Mouse (Mus musculus) thymus, adult 2 months (tissue): ENCODE data around the gene Rpl22. TPM values are rescaled to one million over a fixed set of nuclear protein-coding genes. Genes with fewer than 3 reads are reported as not detected.

Experiments
- DNase-seq: peaks from one replicate; pipeline ENCODE4 v3.0.0; 2021
- H3K27ac ChIP-seq: fragments of 200-500 bp; 2 replicates; pipeline ENCODE4 v1.5.1; 2012; ENCODE audit warnings: low read length, control low read depth; ENCODE audit not compliant: control insufficient read depth, insufficient read depth
- H3K27me3 ChIP-seq: fragments of 200-500 bp; 2 replicates; pipeline ENCODE4 v1.6.1; 2012; ENCODE audit warnings: mild to moderate bottlenecking, low read length, moderate library complexity, mixed read lengths; ENCODE audit not compliant: control insufficient read depth, insufficient read depth
- H3K36me3 ChIP-seq: fragments of 200-500 bp; 2 replicates; pipeline ENCODE4 v1.6.1; 2012; ENCODE audit warnings: mild to moderate bottlenecking, low read length, moderate library complexity; ENCODE audit not compliant: control insufficient read depth, insufficient read depth
- H3K4me1 ChIP-seq: fragments of 200-500 bp; replicated peaks from 2 replicates; pipeline ENCODE4 v1.6.1; 2012; ENCODE audit warnings: low read length; ENCODE audit not compliant: control insufficient read depth, insufficient read depth
- H3K4me3 ChIP-seq: fragments of 200-500 bp; 2 replicates; pipeline ENCODE4 v1.5.1; 2012; ENCODE audit warnings: mild to moderate bottlenecking, low read length, control low read depth, moderate library complexity; ENCODE audit not compliant: control insufficient read depth, insufficient read depth
- CTCF ChIP-seq: fragments of 200-500 bp; IDR thresholded peaks from 2 replicates; pipeline ENCODE4 v1.5.1; 2012; ENCODE audit warnings: mild to moderate bottlenecking, control low read depth, low read length, moderate library complexity, borderline replicate concordance; ENCODE audit not compliant: control insufficient read depth, poor library complexity, insufficient read depth; ENCODE audit errors: extremely low read depth
- POLR2A ChIP-seq: fragments of 200-500 bp; IDR thresholded peaks from 2 replicates; pipeline ENCODE4 v1.6.1; 2012; ENCODE audit warnings: mild to moderate bottlenecking, low read length, control low read depth, moderate library complexity; ENCODE audit not compliant: control insufficient read depth, poor library complexity, insufficient read depth; ENCODE audit errors: extremely low read depth
- WGBS: fragments of 180-500 bp; shearing (Covaris S2); methylation state at CpG from one replicate; pipeline ENCODE4 v1.1.7; 2018; 5-methylcytosine and 5-hydroxymethylcytosine counted together
- polyA plus RNA-seq: library from polyadenylated mRNA; depleted of rRNA; stranded (reverse); fragments of >200 nt; gene quantifications from 2 replicates; pipeline ENCODE4 v1.2.3, GENCODE M21; 2012

Rpl22 gene
- polyA plus RNA-seq, 1 experiment, result 60.3 TPM

DNA sequence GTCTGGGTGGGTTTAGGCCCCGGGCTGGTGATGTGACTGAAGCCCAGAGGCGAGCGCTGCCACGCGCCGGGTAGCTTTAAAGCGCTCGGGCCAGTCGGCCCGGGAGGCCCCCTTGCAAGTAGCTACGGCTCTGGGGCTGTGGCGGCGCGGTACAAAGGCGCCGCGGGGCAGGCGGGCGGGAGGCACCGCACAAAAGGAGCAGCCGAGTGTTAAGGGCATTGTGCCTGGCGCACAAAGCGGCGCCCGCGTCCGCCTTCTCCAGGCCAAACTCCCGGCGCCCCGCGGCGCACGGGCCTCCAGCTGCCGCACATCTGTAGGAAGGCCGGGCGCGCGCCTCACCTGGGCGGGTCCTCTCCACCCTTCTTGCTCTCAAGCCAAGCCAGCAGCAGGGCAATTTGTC lies 35.2 kb upstream of the Rpl22 start:
- peaks cover 9% of the 10 kb centered on the region for H3K4me1 ChIP-seq
- TF ChIP-seq CTCF (no peak), POLR2A (no peak)
- no peak overlapping the region for H3K27ac ChIP-seq
- H3K4me3 ChIP-seq, result no peak overlapping the region
- DNase-seq, result no peak
- H3K27me3 ChIP-seq, result no peaks in the 10 kb centered on the region; the same call in 1 of the 2 replicates
- H3K36me3 ChIP-seq, result no peaks in the 10 kb centered on the region
- whole genome bisulfite sequencing, result 2% methylated on average over 39 of the region's 39 CpGs

DNA sequence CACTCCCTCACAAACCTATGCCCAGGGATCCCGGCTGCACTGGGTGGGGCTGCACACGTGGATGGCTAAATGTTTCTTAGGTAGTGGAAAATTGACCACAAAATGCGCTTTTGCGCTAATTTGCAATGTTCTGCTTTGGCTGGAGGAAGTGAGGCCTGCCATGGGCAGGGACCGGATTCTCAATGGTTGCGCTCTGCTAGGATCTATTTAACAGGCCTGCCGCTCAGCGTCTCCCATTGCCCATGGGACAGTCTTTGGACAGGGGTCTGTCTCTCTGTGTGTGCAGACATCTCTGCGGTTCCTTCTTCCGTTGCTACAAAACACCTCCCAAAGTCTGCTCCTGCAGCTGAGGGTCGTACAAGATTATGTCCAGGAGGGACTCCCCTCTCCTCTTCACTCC lies 34.6 kb upstream of the Rpl22 start:
- no peaks in the 10 kb centered on the region; the same call in 1 of the 2 replicates for H3K27me3 ChIP-seq
- H3K27ac ChIP-seq, result no peak overlapping the region
- no peaks in the 10 kb centered on the region for H3K36me3 ChIP-seq
- WGBS, result 23% methylated on average over 11 of the region's 11 CpGs
- TF ChIP-seq CTCF (no peak), POLR2A (no peak)
- no peak for DNase-seq
- H3K4me3 ChIP-seq, result no peak overlapping the region
- peaks cover 13% of the 10 kb centered on the region for H3K4me1 ChIP-seq

DNA sequence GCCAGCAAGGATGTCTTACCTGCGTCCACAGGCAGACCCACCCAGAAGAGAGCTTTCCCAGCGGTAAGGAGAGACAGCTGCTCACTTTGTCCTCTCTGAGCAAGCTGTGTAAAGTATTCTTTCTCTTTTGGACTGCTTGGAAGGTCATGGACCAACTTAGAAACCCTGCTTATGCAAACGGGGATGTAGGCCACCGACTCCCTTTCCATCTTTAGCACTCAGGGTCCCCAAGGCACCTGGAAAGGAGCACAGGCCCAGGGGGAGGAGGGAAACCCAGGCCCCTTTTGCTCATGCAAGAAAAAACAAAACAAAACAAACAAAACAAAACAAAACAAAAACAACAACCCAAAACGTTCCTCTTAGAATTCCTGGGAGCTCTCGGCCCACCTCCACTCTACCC lies 34.0 kb upstream of the Rpl22 start, which contains the start of gene Hes3:
Gene Hes3 (minus strand): TSS at position 101 of the 400 bp plus-strand sequence.
- no peak within 1 kb of the TSS for H3K4me3 ChIP-seq
- no peak for DNase-seq
- TF ChIP-seq CTCF (no peak), POLR2A (no peak)
- H3K36me3 ChIP-seq, result no peaks in the 10 kb centered on the region
- 50% methylated on average over 6 of the region's 6 CpGs for WGBS
- H3K27ac ChIP-seq, result no peak within 1 kb of the TSS
- H3K4me1 ChIP-seq, result peaks cover 11% of the 10 kb centered on the region
- H3K27me3 ChIP-seq, result no peaks in the 10 kb centered on the region; the same call in 1 of the 2 replicates

DNA sequence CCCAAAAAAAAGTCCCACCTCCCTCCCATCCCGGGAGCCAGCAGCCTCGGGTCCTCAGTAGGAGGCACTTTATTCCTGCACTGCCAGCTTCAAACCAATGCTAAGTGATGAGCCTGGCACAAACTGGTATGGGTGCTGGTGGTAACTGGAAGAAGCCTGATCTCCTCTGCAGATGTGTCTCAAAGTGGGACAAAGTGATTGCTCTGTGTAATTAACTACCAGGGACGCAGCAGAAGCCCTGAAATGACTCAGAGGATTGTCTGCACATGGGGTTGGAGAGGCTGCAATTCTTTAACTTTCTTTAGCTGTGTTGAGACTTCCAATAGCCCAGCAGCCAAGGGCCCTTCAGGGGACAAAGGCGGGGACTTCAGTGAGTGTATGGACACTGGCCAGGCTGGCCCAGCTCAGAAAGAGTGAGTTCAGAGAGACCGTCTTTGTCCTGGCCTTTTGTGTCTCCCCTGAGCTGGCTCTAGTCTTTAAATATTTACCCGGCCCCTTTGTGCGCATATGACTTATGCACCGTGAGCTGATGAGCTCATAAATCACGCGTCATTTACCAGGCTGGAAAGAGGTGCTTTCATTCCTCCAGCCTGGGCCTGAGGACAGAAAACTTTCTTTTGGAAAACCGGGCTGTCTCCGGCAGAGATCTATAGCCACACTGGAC lies 33.3 kb upstream of the Rpl22 start:
- WGBS, result 58% methylated on average over 12 of the region's 12 CpGs
- Histone ChIP-seq H3K27ac (no peak overlapping the region), H3K4me1 (peaks cover 9% of the 10 kb centered on the region), H3K27me3 (no peaks in the 10 kb centered on the region; the same call in 1 of the 2 replicates), H3K4me3 (no peak overlapping the region), H3K36me3 (no peaks in the 10 kb centered on the region)
- TF ChIP-seq CTCF, result no peak
- TF ChIP-seq POLR2A, result no peak
- no peak for DNase-seq

DNA sequence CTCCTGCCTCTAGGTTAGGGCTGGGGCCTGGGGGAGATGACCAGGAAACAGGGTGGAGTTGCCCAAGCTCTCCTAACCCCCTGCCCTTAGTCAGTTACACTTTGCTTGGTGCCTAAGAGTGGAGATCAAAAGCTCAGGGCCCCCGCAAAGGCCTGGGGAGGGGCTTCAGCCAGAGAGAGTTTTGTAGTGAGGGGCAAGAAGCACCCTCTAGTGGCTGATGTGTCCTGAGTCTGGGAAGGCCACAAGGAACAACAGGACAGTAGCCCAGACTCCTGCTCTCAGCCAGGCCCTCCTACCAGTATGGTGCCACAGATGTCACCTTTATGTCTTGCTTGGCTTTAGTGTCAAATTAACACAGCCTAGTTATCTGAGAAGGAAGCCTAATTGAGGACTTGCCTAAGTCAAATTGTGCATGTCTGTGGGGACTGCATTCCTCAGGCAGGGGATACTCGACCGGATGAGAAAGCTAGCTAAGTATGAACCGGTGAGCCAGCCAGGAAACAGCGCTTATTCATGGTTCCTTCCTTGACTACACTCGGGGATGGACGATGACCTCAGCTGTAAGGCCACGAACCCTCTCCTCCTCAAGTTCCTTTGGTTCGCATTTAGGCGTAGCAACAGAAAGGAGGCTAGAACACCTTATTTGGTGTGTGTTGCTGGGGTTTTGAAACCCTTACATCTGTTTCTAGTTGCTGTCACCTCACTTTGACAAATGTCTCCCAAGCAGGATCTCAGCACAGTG lies 31.2 kb upstream of the Rpl22 start:
- WGBS, result 51% methylated on average over 10 of the region's 10 CpGs
- no peak overlapping the region for H3K27ac ChIP-seq
- no peak for DNase-seq

DNA sequence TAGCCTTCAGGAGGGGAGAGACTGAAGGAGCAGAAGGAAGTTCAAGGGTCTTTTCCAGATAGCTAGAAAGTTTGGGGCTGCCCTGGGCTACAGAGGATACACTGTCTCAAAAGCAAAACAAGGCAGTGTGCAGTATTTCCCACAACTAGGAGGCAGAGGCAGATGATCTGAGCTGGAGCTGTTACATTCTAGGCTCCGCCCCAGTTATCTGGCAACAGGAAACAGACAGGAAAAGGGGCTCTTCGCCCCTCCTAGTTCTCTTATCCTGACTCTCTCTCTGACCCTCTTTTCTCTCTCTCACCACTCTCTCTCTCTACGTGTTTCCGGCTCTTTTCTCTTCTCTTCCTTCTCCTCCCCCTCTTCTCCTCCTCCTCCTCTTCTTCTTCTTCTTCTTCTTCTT lies 29.6 kb upstream of the Rpl22 start:
- Histone ChIP-seq H3K4me3 (no peak overlapping the region), H3K36me3 (peaks cover 5% of the 10 kb centered on the region; the same call in 1 of the 2 replicates), H3K27me3 (no peaks in the 10 kb centered on the region; the same call in 1 of the 2 replicates), H3K4me1 (peaks cover 19% of the 10 kb centered on the region), H3K27ac (peak overlapping the region; percentile 10)
- WGBS, result 0% methylated on average over 4 of the region's 4 CpGs
- TF ChIP-seq POLR2A, result no peak
- peak; percentile 40 for DNase-seq

More for the DNA sequence above, 31.2 kb upstream of the Rpl22 start:
- H3K36me3 ChIP-seq, result no peaks in the 10 kb centered on the region
- H3K4me3 ChIP-seq, result no peak overlapping the region
- H3K4me1 ChIP-seq, result peaks cover 19% of the 10 kb centered on the region
- no peaks in the 10 kb centered on the region; the same call in 1 of the 2 replicates for H3K27me3 ChIP-seq
- TF ChIP-seq POLR2A (no peak), CTCF (no peak)
